Mouse (Mus musculus): Measurements from ENCODE around the gene Gpr84. TPM values are rescaled to one million over a fixed set of nuclear protein-coding genes. Genes with fewer than 3 reads are reported as not detected.

Gpr84 gene
- polyA plus RNA-seq, 1 experiment = 0.05 TPM

- Histone ChIP-seq H3K36me3 (ENCODE audit: control insufficient read depth, insufficient read depth) (peaks cover 47% of the 10 kb centered on the region), H3ac (ENCODE audit: control insufficient read depth, insufficient read length) (no peak overlapping the region), H3K4me3 (no peak overlapping the region), H3K27me3 (ENCODE audit: control insufficient read depth, insufficient read depth, insufficient read length) (no peaks in the 10 kb centered on the region), H3K4me2 (ENCODE audit: low read depth) (no peak overlapping the region), H3K79me2 (ENCODE audit: control insufficient read depth, insufficient read depth) (no peaks in the 10 kb centered on the region)
- TF ChIP-seq TCF12 (IDR thresholded peaks at IDR 0.05; ENCODE audit: insufficient read depth, poor library complexity, severe bottlenecking) (no peak), USF1 (IDR thresholded peaks at IDR 0.05; ENCODE audit: low read depth) (no peak), CEBPB (IDR thresholded peaks at IDR 0.05; ENCODE audit: insufficient read depth, poor library complexity, severe bottlenecking) (no peak), POLR2AphosphoS2 (IDR thresholded peaks at IDR 0.05; ENCODE audit: insufficient read length, low read depth) (no peak)
These were observed 12.4 kb downstream of the Gpr84 start for GRCm38 (mm10) chr15:103298026-103298425.

GRCm38 (mm10) chr15:103297313-103297712 is 13.1 kb downstream of the Gpr84 start:
- H3ac ChIP-seq (ENCODE audit: control insufficient read depth, insufficient read length) = no peak overlapping the region
- H3K4me3 ChIP-seq = no peak overlapping the region
- peaks cover 47% of the 10 kb centered on the region for H3K36me3 ChIP-seq (ENCODE audit: control insufficient read depth, insufficient read depth)
- TF ChIP-seq USF1 (IDR thresholded peaks at IDR 0.05; ENCODE audit: low read depth) = no peak
- TF ChIP-seq E2F4 (IDR thresholded peaks at IDR 0.05; ENCODE audit: insufficient read depth) = no peak
- no peak for TF ChIP-seq POLR2AphosphoS2 (IDR thresholded peaks at IDR 0.05; ENCODE audit: insufficient read length, low read depth)
- no peak for TF ChIP-seq SRF (IDR thresholded peaks at IDR 0.05; ENCODE audit: control insufficient read depth, insufficient read length, low read depth)
- no peak overlapping the region for H3K4me2 ChIP-seq (ENCODE audit: low read depth)
- H3K79me2 ChIP-seq (ENCODE audit: control insufficient read depth, insufficient read depth) = no peaks in the 10 kb centered on the region
- no peaks in the 10 kb centered on the region for H3K27me3 ChIP-seq (ENCODE audit: control insufficient read depth, insufficient read depth, insufficient read length)

DNA sequence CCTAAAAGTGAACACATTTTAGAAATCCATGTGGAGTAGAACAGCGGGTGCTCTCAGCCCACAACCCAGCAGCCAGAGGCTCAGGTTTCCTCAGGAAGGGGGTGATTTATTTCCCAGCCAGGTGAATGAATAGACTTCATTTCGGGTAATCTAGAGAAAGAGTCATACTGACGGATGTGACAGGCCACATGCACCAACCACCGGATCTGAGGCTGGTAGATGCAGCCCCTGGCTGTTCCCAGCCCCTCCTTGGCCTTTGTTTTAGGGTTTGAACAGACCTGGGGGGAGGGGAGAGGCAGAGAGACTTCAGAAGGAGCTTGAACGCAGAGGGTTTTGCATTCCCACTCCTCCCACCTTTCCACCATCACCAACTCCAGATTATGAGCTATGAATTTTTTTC is 14.6 kb downstream of the Gpr84 start:
- H3K79me2 ChIP-seq (ENCODE audit: control insufficient read depth, insufficient read depth) = no peaks in the 10 kb centered on the region
- H3K4me3 ChIP-seq = no peak overlapping the region
- TF ChIP-seq MYOD1 (IDR thresholded peaks at IDR 0.05; ENCODE audit: control insufficient read depth in 1 of 3, insufficient read length in 2 of 3, low read depth in 2 of 3) (peak in 1 of 3 experiments; percentile 26), MAX (IDR thresholded peaks at IDR 0.05; ENCODE audit: low read depth) (no peak), E2F4 (IDR thresholded peaks at IDR 0.05; ENCODE audit: insufficient read depth) (no peak), USF1 (IDR thresholded peaks at IDR 0.05; ENCODE audit: low read depth) (no peak)
- H3K4me2 ChIP-seq (ENCODE audit: low read depth) = no peak overlapping the region
- peaks cover 53% of the 10 kb centered on the region for H3K36me3 ChIP-seq (ENCODE audit: control insufficient read depth, insufficient read depth)
- no peaks in the 10 kb centered on the region for H3K27me3 ChIP-seq (ENCODE audit: control insufficient read depth, insufficient read depth, insufficient read length)
- no peak overlapping the region for H3ac ChIP-seq (ENCODE audit: control insufficient read depth, insufficient read length)

DNA sequence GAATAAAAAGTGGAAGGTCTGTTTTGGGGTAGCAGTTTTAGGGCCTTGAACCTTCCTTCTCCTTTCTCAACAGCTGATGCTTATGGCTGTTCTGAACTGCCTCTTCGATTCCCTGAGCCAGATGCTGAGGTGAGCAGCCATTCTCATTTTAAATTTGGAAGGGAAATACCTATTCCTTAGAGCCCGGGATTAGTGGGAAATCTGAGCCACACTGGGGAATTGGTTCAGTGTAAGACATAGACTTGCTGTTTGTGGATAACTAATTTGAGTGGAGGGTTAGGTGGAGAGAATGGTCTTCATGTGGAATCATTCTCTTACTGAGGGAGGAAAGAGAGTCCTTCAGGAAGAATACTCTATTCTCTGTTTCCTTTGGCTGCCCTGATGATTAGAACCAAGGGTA is 15.8 kb downstream of the Gpr84 start:
- Histone ChIP-seq H3K36me3 (ENCODE audit: control insufficient read depth, insufficient read depth) (peaks cover 65% of the 10 kb centered on the region), H3ac (ENCODE audit: control insufficient read depth, insufficient read length) (no peak overlapping the region), H3K4me3 (no peak overlapping the region), H3K79me2 (ENCODE audit: control insufficient read depth, insufficient read depth) (no peaks in the 10 kb centered on the region), H3K27me3 (ENCODE audit: control insufficient read depth, insufficient read depth, insufficient read length) (no peaks in the 10 kb centered on the region), H3K4me2 (ENCODE audit: low read depth) (no peak overlapping the region)
- TF ChIP-seq MAX (IDR thresholded peaks at IDR 0.05; ENCODE audit: low read depth) (no peak), MYOD1 (IDR thresholded peaks at IDR 0.05; ENCODE audit: control insufficient read depth in 1 of 3, insufficient read length in 2 of 3, low read depth in 2 of 3) (no peak), POLR2AphosphoS2 (IDR thresholded peaks at IDR 0.05; ENCODE audit: insufficient read length, low read depth) (no peak), USF1 (IDR thresholded peaks at IDR 0.05; ENCODE audit: low read depth) (no peak), REST (IDR thresholded peaks at IDR 0.05; ENCODE audit: insufficient read depth, insufficient read length) (no peak), SRF (IDR thresholded peaks at IDR 0.05; ENCODE audit: control insufficient read depth, insufficient read length, low read depth) (no peak), MYOG (IDR thresholded peaks at IDR 0.05; ENCODE audit: control insufficient read depth in 1 of 3, insufficient read depth in 1 of 3, insufficient read length in 2 of 3, low read depth in 2 of 3) (no peak), TCF12 (IDR thresholded peaks at IDR 0.05; ENCODE audit: insufficient read depth, poor library complexity, severe bottlenecking) (no peak), E2F4 (IDR thresholded peaks at IDR 0.05; ENCODE audit: insufficient read depth) (no peak), TCF3 (IDR thresholded peaks at IDR 0.05; ENCODE audit: insufficient read length, low read depth) (no peak), CEBPB (IDR thresholded peaks at IDR 0.05; ENCODE audit: insufficient read depth, poor library complexity, severe bottlenecking) (no peak), POLR2A (IDR thresholded peaks at IDR 0.05; ENCODE audit: insufficient read length, low read depth) (no peak)

- Histone ChIP-seq H3K36me3 (ENCODE audit: control insufficient read depth, insufficient read depth) (peaks cover 62% of the 10 kb centered on the region), H3K27me3 (ENCODE audit: control insufficient read depth, insufficient read depth, insufficient read length) (no peaks in the 10 kb centered on the region), H3K4me2 (ENCODE audit: low read depth) (no peak overlapping the region), H3K4me3 (no peak overlapping the region), H3ac (ENCODE audit: control insufficient read depth, insufficient read length) (no peak overlapping the region), H3K79me2 (ENCODE audit: control insufficient read depth, insufficient read depth) (peaks cover 5% of the 10 kb centered on the region)
- TF ChIP-seq E2F4 (IDR thresholded peaks at IDR 0.05; ENCODE audit: insufficient read depth) = no peak
- peak in 1 of 3 experiments; percentile 12 for TF ChIP-seq MYOD1 (IDR thresholded peaks at IDR 0.05; ENCODE audit: control insufficient read depth in 1 of 3, insufficient read length in 2 of 3, low read depth in 2 of 3)
These were observed 17.0 kb downstream of the Gpr84 start for GRCm38 (mm10) chr15:103293375-103293774.

DNA sequence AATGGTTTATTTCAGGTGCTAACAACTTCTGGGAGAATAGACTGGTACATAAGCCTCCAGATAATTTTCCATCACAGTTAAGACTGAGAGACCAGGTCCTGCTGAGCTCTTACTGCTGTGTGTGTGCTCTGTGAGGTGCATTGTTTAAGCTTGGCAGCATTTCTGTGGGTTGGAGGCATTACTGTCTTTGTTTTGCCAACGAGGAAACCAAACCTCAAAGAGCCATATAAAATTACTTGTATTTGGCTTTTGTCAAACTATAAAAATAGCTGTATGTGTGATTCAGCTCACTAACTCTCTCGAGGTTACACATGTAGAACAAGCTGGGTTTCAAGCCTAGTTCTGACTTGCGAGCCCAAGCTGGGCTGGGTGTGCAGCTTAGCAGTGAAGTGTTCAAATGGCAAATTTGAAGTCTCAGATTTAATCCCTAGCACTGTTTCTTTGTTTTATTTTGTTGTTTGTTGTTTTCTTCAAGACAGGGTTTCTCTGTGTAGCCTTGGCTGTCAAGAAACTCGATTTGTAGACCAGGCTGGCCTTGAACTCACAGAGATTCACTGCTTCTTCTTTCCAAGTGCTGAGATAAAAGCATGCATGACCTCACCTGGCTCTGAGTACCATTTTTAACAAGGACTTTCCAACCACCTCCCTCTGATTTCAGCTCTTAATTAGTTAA is 17.6 kb downstream of the Gpr84 start:
- H3K27me3 ChIP-seq (ENCODE audit: control insufficient read depth, insufficient read depth, insufficient read length) = no peaks in the 10 kb centered on the region
- H3K79me2 ChIP-seq (ENCODE audit: control insufficient read depth, insufficient read depth) = peaks cover 10% of the 10 kb centered on the region
- no peak overlapping the region for H3K4me3 ChIP-seq
- H3ac ChIP-seq (ENCODE audit: control insufficient read depth, insufficient read length) = no peak overlapping the region
- TF ChIP-seq MYOD1 (IDR thresholded peaks at IDR 0.05; ENCODE audit: control insufficient read depth in 1 of 3, insufficient read length in 2 of 3, low read depth in 2 of 3) = no peak
- no peak for TF ChIP-seq TCF12 (IDR thresholded peaks at IDR 0.05; ENCODE audit: insufficient read depth, poor library complexity, severe bottlenecking)
- no peak for TF ChIP-seq POLR2AphosphoS2 (IDR thresholded peaks at IDR 0.05; ENCODE audit: insufficient read length, low read depth)
- TF ChIP-seq TCF3 (IDR thresholded peaks at IDR 0.05; ENCODE audit: insufficient read length, low read depth) = no peak
- no peak for TF ChIP-seq POLR2A (IDR thresholded peaks at IDR 0.05; ENCODE audit: insufficient read length, low read depth)
- no peak for TF ChIP-seq REST (IDR thresholded peaks at IDR 0.05; ENCODE audit: insufficient read depth, insufficient read length)
- no peak for TF ChIP-seq USF1 (IDR thresholded peaks at IDR 0.05; ENCODE audit: low read depth)
- no peak for TF ChIP-seq E2F4 (IDR thresholded peaks at IDR 0.05; ENCODE audit: insufficient read depth)
- no peak for TF ChIP-seq MYOG (IDR thresholded peaks at IDR 0.05; ENCODE audit: control insufficient read depth in 1 of 3, insufficient read depth in 1 of 3, insufficient read length in 2 of 3, low read depth in 2 of 3)
- no peak for TF ChIP-seq SRF (IDR thresholded peaks at IDR 0.05; ENCODE audit: control insufficient read depth, insufficient read length, low read depth)
- no peak for TF ChIP-seq MAX (IDR thresholded peaks at IDR 0.05; ENCODE audit: low read depth)
- no peak for TF ChIP-seq CEBPB (IDR thresholded peaks at IDR 0.05; ENCODE audit: insufficient read depth, poor library complexity, severe bottlenecking)
- H3K4me2 ChIP-seq (ENCODE audit: low read depth) = peak overlapping the region; percentile 54
- peaks cover 56% of the 10 kb centered on the region for H3K36me3 ChIP-seq (ENCODE audit: control insufficient read depth, insufficient read depth)
